Mouse (Mus musculus): ENCODE measurements around the gene Scamp2.

GRCm38 (mm10) chr9:57565741-57566221 lies 5.0 kb downstream of the Scamp2 start:
- TF ChIP-seq POLR2A (IDR thresholded peaks at IDR 0.05; ENCODE audit: borderline replicate concordance, insufficient read depth, low read length): no peak
- TF ChIP-seq CTCF (IDR thresholded peaks at IDR 0.05; ENCODE audit: borderline replicate concordance, insufficient read depth, low read depth, low read length): no peak
